Mouse (Mus musculus) heart, adult 2 months (tissue): ENCODE results near the gene Daxx. TPM values are rescaled to one million over a fixed set of nuclear protein-coding genes. Genes with fewer than 3 reads are reported as not detected.

ENCODE experiments used
- DNase-seq, 2 experiments: peaks; one replicate each; pipeline ENCODE4 v3.0.0; 2021
- H3K27ac ChIP-seq: fragments of 200-600 bp; 2 replicates; pipeline ENCODE4 v1.8.1; 2022
- H3K27me3 ChIP-seq: fragments of 200-500 bp; 2 replicates; pipeline ENCODE4 v1.6.1; 2012; ENCODE audit warnings: mild to moderate bottlenecking, low read length, inconsistent platforms, mixed read lengths; ENCODE audit not compliant: control insufficient read depth, insufficient read depth
- H3K36me3 ChIP-seq: fragments of 200-500 bp; 2 replicates; pipeline ENCODE4 v1.6.1; 2012; ENCODE audit warnings: low read length, inconsistent platforms; ENCODE audit not compliant: control insufficient read depth, insufficient read depth
- H3K4me1 ChIP-seq: fragments of 200-500 bp; 2 replicates; pipeline ENCODE4 v1.6.1; 2011; ENCODE audit warnings: low read length; ENCODE audit not compliant: control insufficient read depth, insufficient read depth
- H3K4me3 ChIP-seq: fragments of 200-600 bp; 2 replicates; pipeline ENCODE4 v1.8.1; 2022
- H3K79me2 ChIP-seq: fragments of 200-500 bp; replicated peaks from 2 replicates; pipeline ENCODE4 v1.6.1; 2012; ENCODE audit warnings: mild to moderate bottlenecking, inconsistent platforms, low read length, moderate library complexity, mixed read lengths; ENCODE audit not compliant: control insufficient read depth, insufficient read depth
- H3K9ac ChIP-seq: fragments of 200-500 bp; 2 replicates; pipeline ENCODE4 v1.6.1; 2012; ENCODE audit warnings: low read depth, mild to moderate bottlenecking, control low read depth, inconsistent platforms, low read length, mixed read lengths
- CTCF ChIP-seq: fragments of 200-600 bp; IDR thresholded peaks from 2 replicates; pipeline ENCODE4 v1.8.1; 2022; ENCODE audit warnings: antibody characterized with exemption, mild to moderate bottlenecking, moderate library complexity
- EP300 ChIP-seq: fragments of 200-500 bp; IDR thresholded peaks from 2 replicates; pipeline ENCODE4 v1.6.1; 2011; ENCODE audit warnings: low read depth, low read length, control low read depth; ENCODE audit not compliant: insufficient read depth
- POLR2A ChIP-seq: fragments of 200-500 bp; IDR thresholded peaks from 2 replicates; pipeline ENCODE4 v1.6.1; 2011; ENCODE audit warnings: mild to moderate bottlenecking, low read depth, low read length, control low read depth; ENCODE audit not compliant: insufficient read depth
- WGBS: fragments of 180-500 bp; shearing (Covaris S2); methylation state at CpG from one replicate; pipeline ENCODE4 v1.1.7; 2018; 5-methylcytosine and 5-hydroxymethylcytosine counted together
- intact Hi-C: fragments of 180-260 bp; cut with DNase I; formaldehyde crosslinking; loops from one replicate; pipeline ENCODE4 v1.15.1; 2025
- polyA plus RNA-seq: library from polyadenylated mRNA; depleted of rRNA; stranded (reverse); fragments of >200 nt; gene quantifications from 2 replicates; pipeline ENCODE4 v1.2.3, GENCODE M21; 2012
- total RNA-seq, 2 experiments: library from RNA; stranded (reverse); gene quantifications; 2 replicates each; pipeline ENCODE4 v1.2.3; 2021

The Daxx gene
- total and polyA plus RNA-seq, 3 experiments, result 11.5 to 20.5 (median 16.4) TPM

- Histone ChIP-seq H3K27me3 (no peaks in the 10 kb centered on the region), H3K36me3 (no peaks in the 10 kb centered on the region; the same call in 1 of the 2 replicates), H3K4me3 (no peak overlapping the region), H3K27ac (no peak overlapping the region), H3K4me1 (peaks cover 4% of the 10 kb centered on the region; the same call in 1 of the 2 replicates), H3K79me2 (no peaks in the 10 kb centered on the region), H3K9ac (no peak overlapping the region)
- TF ChIP-seq CTCF (no peak), EP300 (no peak), POLR2A (no peak)
- intact Hi-C loops, result no loop called here
- WGBS, result 94% methylated on average over 15 of the region's 15 CpGs
- no peak for DNase-seq
Observed at GRCm38 (mm10) chr17:33932970-33933369, 23.8 kb downstream of the Daxx start.

DNA sequence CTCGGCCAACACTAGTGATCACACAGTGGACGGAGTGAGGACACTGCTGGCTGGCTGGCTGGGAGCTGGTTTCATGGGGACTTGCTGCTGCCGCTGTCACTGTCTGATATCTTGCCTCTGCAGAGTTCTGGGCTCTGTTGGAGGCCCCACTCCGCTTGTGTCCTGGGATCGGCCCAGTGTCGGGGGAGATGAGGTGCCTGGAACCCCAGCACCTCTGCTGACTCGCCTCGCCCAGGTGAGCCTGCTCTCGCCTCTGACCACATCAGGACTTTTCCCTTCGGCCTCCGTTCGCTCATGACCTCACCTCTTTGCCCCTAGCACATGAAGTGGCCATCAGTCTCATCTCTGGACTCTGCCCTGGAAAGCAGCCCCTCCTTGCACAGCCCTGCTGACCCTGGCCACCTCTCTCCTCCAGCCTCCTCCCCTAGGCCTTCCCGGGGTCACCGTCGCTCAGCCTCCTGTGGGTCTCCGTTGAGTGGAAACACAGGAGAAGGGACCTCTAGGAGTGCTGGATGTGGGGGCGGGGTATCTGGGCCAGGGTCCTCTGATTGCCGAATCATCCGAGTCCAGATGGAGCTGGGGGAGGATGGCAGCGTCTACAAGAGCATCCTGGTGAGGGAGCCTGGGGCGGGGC, 26.3 kb downstream of the Daxx start:
- H3K36me3 ChIP-seq, result no peaks in the 10 kb centered on the region

GRCm38 (mm10) chr17:33936993-33937392, 27.8 kb downstream of the Daxx start:
- no peaks in the 10 kb centered on the region for H3K36me3 ChIP-seq
- no peak for DNase-seq
- 86% methylated on average over 15 of the region's 15 CpGs for WGBS

More for the DNA sequence above, 26.3 kb downstream of the Daxx start:
- intact Hi-C loops, result no loop called here
- Histone ChIP-seq H3K4me1 (peaks cover 3% of the 10 kb centered on the region; the same call in 1 of the 2 replicates), H3K79me2 (no peaks in the 10 kb centered on the region), H3K27ac (no peak overlapping the region), H3K9ac (no peak overlapping the region), H3K4me3 (no peak overlapping the region), H3K27me3 (no peaks in the 10 kb centered on the region)
- TF ChIP-seq CTCF (no peak), EP300 (no peak), POLR2A (no peak)
- WGBS, result 82% methylated on average over 21 of the region's 21 CpGs
- DNase-seq, result no peak

DNA sequence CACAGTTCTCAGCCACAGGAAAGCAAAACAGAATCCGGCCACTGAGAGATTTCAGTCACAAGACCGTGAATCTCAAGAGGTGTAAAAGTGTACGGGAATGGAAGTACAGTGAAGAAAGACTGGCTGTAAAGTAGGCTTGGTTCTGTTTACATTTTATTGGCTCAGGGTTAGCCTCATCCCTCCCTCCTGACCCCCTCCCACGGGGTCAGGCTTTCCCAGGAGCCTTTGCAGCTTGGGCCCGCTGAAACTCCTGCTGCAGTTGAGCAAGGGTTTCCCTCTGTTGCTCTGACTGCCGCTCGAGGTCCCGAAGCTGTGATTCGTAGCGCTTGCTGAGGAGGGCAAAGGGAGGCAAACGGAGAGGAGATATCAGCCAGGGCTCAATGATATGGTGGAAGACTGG, 29.6 kb downstream of the Daxx start:
- Histone ChIP-seq H3K79me2 (no peaks in the 10 kb centered on the region), H3K9ac (no peak overlapping the region), H3K4me1 (peaks cover 3% of the 10 kb centered on the region; the same call in 1 of the 2 replicates), H3K27me3 (no peaks in the 10 kb centered on the region), H3K4me3 (no peak overlapping the region), H3K36me3 (no peaks in the 10 kb centered on the region), H3K27ac (no peak overlapping the region)
- no peak for TF ChIP-seq EP300
- TF ChIP-seq POLR2A, result no peak
- TF ChIP-seq CTCF, result no peak
- 70% methylated on average over 11 of the region's 11 CpGs for WGBS
- intact Hi-C loops, result no loop called here
- DNase-seq, result no peak

More at GRCm38 (mm10) chr17:33936993-33937392, 27.8 kb downstream of the Daxx start:
- TF ChIP-seq EP300 (no peak), CTCF (no peak), POLR2A (no peak)
- intact Hi-C loops, result no loop called here
- Histone ChIP-seq H3K9ac (no peak overlapping the region), H3K4me3 (no peak overlapping the region), H3K27me3 (no peaks in the 10 kb centered on the region), H3K27ac (no peak overlapping the region), H3K4me1 (peaks cover 3% of the 10 kb centered on the region; the same call in 1 of the 2 replicates), H3K79me2 (no peaks in the 10 kb centered on the region)

- Histone ChIP-seq H3K4me3 (peak within 1 kb of the TSS; percentile 76), H3K4me1 (peaks cover 3% of the 10 kb centered on the region; the same call in 1 of the 2 replicates), H3K27me3 (no peaks in the 10 kb centered on the region), H3K79me2 (no peaks in the 10 kb centered on the region), H3K9ac (peak within 1 kb of the TSS; percentile 92), H3K27ac (peak within 1 kb of the TSS; percentile 92), H3K36me3 (no peaks in the 10 kb centered on the region)
- under 1% methylated on average over 36 of the region's 36 CpGs for WGBS
- intact Hi-C loops, result loop anchor here (1.0 kb wide), 3 partner anchors 11 to 15 kb away; partner anchors contain the start of genes B3galt4, Rgl2 and Vps52
- DNase-seq, result peak; percentile 90 to 92
- peak; percentile 73 for TF ChIP-seq POLR2A
- TF ChIP-seq EP300, result peak; percentile 14; the same call in 1 of the 2 replicates
- TF ChIP-seq CTCF, result no peak
Observed at GRCm38 (mm10) chr17:33940206-33940805, 31.1 kb downstream of the Daxx start, which contains the start of the genes Pfdn6 and Wdr46. TSS of gene Pfdn6 (minus strand) at chr17:33940343. TSS of gene Wdr46 (plus strand) at chr17:33940660.

GRCm38 (mm10) chr17:33940981-33941380, 31.8 kb downstream of the Daxx start:
- peak overlapping the region; percentile 92; the same call in 1 of the 2 replicates for H3K27ac ChIP-seq
- intact Hi-C loops, result loop anchor here (1.0 kb wide), 3 partner anchors 10 to 14 kb away; partner anchors contain the start of genes B3galt4, Rgl2 and Vps52
- 2% methylated on average over 26 of the region's 26 CpGs for WGBS

More at GRCm38 (mm10) chr17:33940981-33941380, 31.8 kb downstream of the Daxx start:
- Histone ChIP-seq H3K9ac (peak overlapping the region; percentile 92), H3K36me3 (no peaks in the 10 kb centered on the region), H3K4me3 (peak overlapping the region; percentile 76), H3K4me1 (peaks cover 3% of the 10 kb centered on the region; the same call in 1 of the 2 replicates), H3K27me3 (no peaks in the 10 kb centered on the region), H3K79me2 (no peaks in the 10 kb centered on the region)
- DNase-seq, result no peak
- no peak for TF ChIP-seq POLR2A
- TF ChIP-seq CTCF, result no peak
- TF ChIP-seq EP300, result no peak
